Mouse (Mus musculus): ENCODE measurements around the gene Nrap. TPM values are rescaled to one million over a fixed set of nuclear protein-coding genes. Genes with fewer than 3 reads are reported as not detected.

Gene Nrap
- total and polyA plus RNA-seq, 2 experiments, result 0.11 to 0.55 TPM

DNA sequence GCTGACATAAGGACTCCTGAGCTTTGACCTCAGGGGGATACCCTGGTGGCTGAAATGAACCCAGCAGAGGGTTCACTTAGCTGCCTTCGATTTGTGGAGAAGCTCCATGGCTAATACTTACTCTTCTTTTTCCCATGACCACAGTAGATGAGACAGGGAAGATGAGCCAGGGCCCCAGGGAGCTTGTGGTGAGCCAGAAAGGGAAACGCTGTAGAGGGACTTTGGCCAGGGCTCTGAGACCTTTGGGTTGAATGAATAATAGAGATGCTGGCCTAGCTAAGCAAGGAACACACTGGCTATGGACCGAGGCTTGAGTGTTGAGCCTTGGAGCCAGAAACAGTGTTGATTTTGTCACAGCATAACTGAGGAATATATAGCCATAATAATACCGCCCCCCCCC, 101.4 kb downstream of the Nrap start:
- peak overlapping the region; percentile 89 for H3K27ac ChIP-seq (replicated peaks; ENCODE audit: insufficient read depth, low read depth, low read length)
- DNase-seq (ENCODE audit: extremely low read depth, low read depth, low spot score), result peak; percentile 88
- 22% methylated on average over 4 of the region's 4 CpGs for WGBS
- peak overlapping the region; percentile 58 for H3K4me3 ChIP-seq (ENCODE audit: insufficient read depth, low read depth, low read length)
- no peaks in the 10 kb centered on the region for H3K27me3 ChIP-seq (ENCODE audit: control insufficient read depth, insufficient read depth, low read length)
- TF ChIP-seq CTCF (IDR thresholded peaks at IDR 0.05; ENCODE audit: low read depth, low read length) (no peak), POLR2A (IDR thresholded peaks at IDR 0.05; ENCODE audit: extremely low read depth, insufficient read depth, low read length) (no peak)
- H3K79me2 ChIP-seq (ENCODE audit: control insufficient read depth, insufficient read depth, low read length), result peaks cover 20% of the 10 kb centered on the region
- peaks cover 15% of the 10 kb centered on the region for H3K4me1 ChIP-seq (ENCODE audit: control insufficient read depth, insufficient read depth, low read length)
- no peaks in the 10 kb centered on the region for H3K36me3 ChIP-seq (ENCODE audit: control insufficient read depth, insufficient read depth, low read length)
- peak overlapping the region; percentile 74 for H3K9ac ChIP-seq (ENCODE audit: low read depth, low read length)

GRCm38 (mm10) chr19:56287580-56288367, 102.1 kb downstream of the Nrap start:
- TF ChIP-seq CTCF (IDR thresholded peaks at IDR 0.05; ENCODE audit: low read depth, low read length) (no peak), POLR2A (IDR thresholded peaks at IDR 0.05; ENCODE audit: extremely low read depth, insufficient read depth, low read length) (no peak)
- H3K27ac ChIP-seq (replicated peaks; ENCODE audit: insufficient read depth, low read depth, low read length), result peak overlapping the region; percentile 97
- H3K4me3 ChIP-seq (ENCODE audit: insufficient read depth, low read depth, low read length), result peak overlapping the region; percentile 58
- H3K4me1 ChIP-seq (ENCODE audit: control insufficient read depth, insufficient read depth, low read length), result peaks cover 15% of the 10 kb centered on the region
- no peaks in the 10 kb centered on the region for H3K27me3 ChIP-seq (ENCODE audit: control insufficient read depth, insufficient read depth, low read length)
- peak overlapping the region; percentile 74 for H3K9ac ChIP-seq (ENCODE audit: low read depth, low read length)
- H3K36me3 ChIP-seq (ENCODE audit: control insufficient read depth, insufficient read depth, low read length), result no peaks in the 10 kb centered on the region
- WGBS, result 26% methylated on average over 15 of the region's 15 CpGs
- DNase-seq (ENCODE audit: extremely low read depth, low read depth, low spot score), result peak; percentile 95
- H3K79me2 ChIP-seq (ENCODE audit: control insufficient read depth, insufficient read depth, low read length), result peaks cover 19% of the 10 kb centered on the region

GRCm38 (mm10) chr19:56286866-56287265, 103.0 kb downstream of the Nrap start, which contains the start of gene Habp2:
Gene Habp2, plus strand, starts transcription at chr19:56287137.
- peak within 1 kb of the TSS; percentile 74 for H3K9ac ChIP-seq (ENCODE audit: low read depth, low read length)
- no peaks in the 10 kb centered on the region for H3K36me3 ChIP-seq (ENCODE audit: control insufficient read depth, insufficient read depth, low read length)
- DNase-seq (ENCODE audit: extremely low read depth, low read depth, low spot score), result peak; percentile 91
- H3K79me2 ChIP-seq (ENCODE audit: control insufficient read depth, insufficient read depth, low read length), result peaks cover 12% of the 10 kb centered on the region; the same call in 1 of the 2 replicates
- TF ChIP-seq POLR2A (IDR thresholded peaks at IDR 0.05; ENCODE audit: extremely low read depth, insufficient read depth, low read length) (no peak), CTCF (IDR thresholded peaks at IDR 0.05; ENCODE audit: low read depth, low read length) (no peak)
- peaks cover 15% of the 10 kb centered on the region for H3K4me1 ChIP-seq (ENCODE audit: control insufficient read depth, insufficient read depth, low read length)
- peak within 1 kb of the TSS; percentile 58 for H3K4me3 ChIP-seq (ENCODE audit: insufficient read depth, low read depth, low read length)
- no peaks in the 10 kb centered on the region for H3K27me3 ChIP-seq (ENCODE audit: control insufficient read depth, insufficient read depth, low read length)
- WGBS, result 24% methylated on average over 7 of the region's 7 CpGs
- H3K27ac ChIP-seq (replicated peaks; ENCODE audit: insufficient read depth, low read depth, low read length), result peak within 1 kb of the TSS; percentile 97

DNA sequence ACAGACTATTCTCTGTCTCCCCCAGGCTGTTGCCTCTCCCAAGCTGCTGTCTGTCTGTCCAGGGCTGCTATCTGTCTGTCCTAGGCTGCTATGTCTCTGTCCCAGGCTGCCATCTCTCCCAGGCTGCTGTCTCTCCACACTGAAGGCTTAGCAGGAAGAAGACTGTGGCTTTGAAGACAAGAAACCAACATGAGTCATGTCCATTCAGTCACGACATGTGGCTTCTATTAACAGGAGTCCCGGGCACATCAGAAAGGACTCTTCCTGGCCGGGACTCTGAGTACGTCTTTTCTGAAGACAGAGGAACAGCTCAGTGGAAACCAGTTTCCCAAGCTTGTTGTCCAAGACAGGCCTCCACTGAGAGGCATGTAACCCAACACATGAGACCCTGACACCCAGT, 104.6 kb downstream of the Nrap start:
- no peak overlapping the region for H3K4me3 ChIP-seq (ENCODE audit: insufficient read depth, low read depth, low read length)
- H3K9ac ChIP-seq (ENCODE audit: low read depth, low read length), result no peak overlapping the region
- WGBS, result 89% methylated on average over 4 of the region's 4 CpGs

DNA sequence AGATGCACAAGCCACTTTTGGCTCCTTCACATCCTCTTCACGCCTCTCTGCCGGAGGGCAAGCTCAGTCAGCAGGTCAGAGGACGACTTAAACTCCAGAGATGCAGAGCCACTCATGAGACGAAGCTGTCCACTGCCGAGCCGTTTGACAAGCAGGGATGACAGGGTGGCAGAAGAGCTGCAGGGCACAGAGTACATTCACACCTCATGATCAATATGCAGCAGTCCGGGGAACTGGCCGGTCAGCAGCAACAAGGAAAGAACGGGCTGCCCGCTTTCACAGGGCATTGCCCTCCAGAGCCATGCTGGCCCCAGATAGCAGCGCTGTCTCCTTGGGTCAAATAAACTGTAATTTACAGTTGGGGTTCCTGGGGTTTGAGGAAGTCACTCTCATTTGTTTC, 111.5 kb downstream of the Nrap start:
- no peaks in the 10 kb centered on the region; the same call in 1 of the 2 replicates for H3K79me2 ChIP-seq (ENCODE audit: control insufficient read depth, insufficient read depth, low read length)
- H3K4me1 ChIP-seq (ENCODE audit: control insufficient read depth, insufficient read depth, low read length), result peaks cover 11% of the 10 kb centered on the region
- no peaks in the 10 kb centered on the region for H3K27me3 ChIP-seq (ENCODE audit: control insufficient read depth, insufficient read depth, low read length)
- H3K27ac ChIP-seq (replicated peaks; ENCODE audit: insufficient read depth, low read depth, low read length), result peak overlapping the region; percentile 88
- whole genome bisulfite sequencing, result 20% methylated on average over 11 of the region's 11 CpGs
- no peak for TF ChIP-seq CTCF (IDR thresholded peaks at IDR 0.05; ENCODE audit: low read depth, low read length)
- no peak for TF ChIP-seq POLR2A (IDR thresholded peaks at IDR 0.05; ENCODE audit: extremely low read depth, insufficient read depth, low read length)
- H3K36me3 ChIP-seq (ENCODE audit: control insufficient read depth, insufficient read depth, low read length), result no peaks in the 10 kb centered on the region
- H3K9ac ChIP-seq (ENCODE audit: low read depth, low read length), result peak overlapping the region; percentile 12; the same call in 1 of the 2 replicates
- peak overlapping the region; percentile 1; the same call in 1 of the 2 replicates for H3K4me3 ChIP-seq (ENCODE audit: insufficient read depth, low read depth, low read length)
- DNase-seq (ENCODE audit: extremely low read depth, low read depth, low spot score), result peak; percentile 85

More for the DNA sequence above, 104.6 kb downstream of the Nrap start:
- TF ChIP-seq CTCF (IDR thresholded peaks at IDR 0.05; ENCODE audit: low read depth, low read length) (no peak), POLR2A (IDR thresholded peaks at IDR 0.05; ENCODE audit: extremely low read depth, insufficient read depth, low read length) (no peak)
- Histone ChIP-seq H3K79me2 (ENCODE audit: control insufficient read depth, insufficient read depth, low read length) (peaks cover 5% of the 10 kb centered on the region; the same call in 1 of the 2 replicates), H3K36me3 (ENCODE audit: control insufficient read depth, insufficient read depth, low read length) (no peaks in the 10 kb centered on the region), H3K27ac (replicated peaks; ENCODE audit: insufficient read depth, low read depth, low read length) (no peak overlapping the region), H3K4me1 (ENCODE audit: control insufficient read depth, insufficient read depth, low read length) (peaks cover 3% of the 10 kb centered on the region; the same call in 1 of the 2 replicates), H3K27me3 (ENCODE audit: control insufficient read depth, insufficient read depth, low read length) (no peaks in the 10 kb centered on the region)
- DNase-seq (ENCODE audit: extremely low read depth, low read depth, low spot score), result no peak

All from liver, adult 2 months (tissue).